ENCODE assay signal across 19 mouse cellular contexts in the genomic region with DNA sequence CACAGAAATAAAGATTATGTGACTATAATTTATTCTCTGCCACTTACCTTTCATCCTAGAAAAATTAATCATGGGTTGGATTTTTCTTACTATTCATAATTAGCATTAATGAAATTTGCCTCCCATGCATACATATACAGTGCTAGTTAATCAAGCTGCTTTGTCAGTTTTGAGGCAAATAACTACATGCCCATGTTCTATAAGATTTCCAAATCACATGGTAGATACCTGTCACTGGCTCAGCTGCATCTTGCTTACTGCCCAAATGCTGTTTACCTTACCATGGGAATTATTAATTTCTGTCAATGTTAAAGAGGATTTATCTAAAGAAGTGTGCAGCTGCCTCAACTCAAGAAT.
DNase-seq lines count a peak whose midpoint lies in the region; ATAC-seq lines count a peak whose summit lies in the region.
"Had no signal": no experiment of that assay in that cellular context is flagged by ENCODE, and none has a peak within 500 bp of the region (broad histone marks: within the 10 kb centered on the region; RNA-seq: fewer than 3 reads in every experiment).

No protein-coding gene starts in this region.

- H3K4me2 ChIP-seq in forebrain, embryonic 14.5 days (ENCODE audit: low read length), result no peak overlapping the region
- H3K4me2 ChIP-seq in midbrain, embryonic 14.5 days (ENCODE audit: low read length), result no peak overlapping the region
- no peak overlapping the region for H3K4me2 ChIP-seq in neural tube, embryonic 12.5 days (replicated peaks)
- no peak overlapping the region for H3K4me2 ChIP-seq in neural tube, embryonic 15.5 days
- H3K4me2 ChIP-seq: embryonic facial prominence, embryonic 12.5 days; heart, embryonic 13.5 days; hindbrain, embryonic 14.5 days had no signal

- H3K4me1 ChIP-seq in forebrain, embryonic 14.5 days (ENCODE audit: control insufficient read depth, insufficient read depth, low read length), result no peaks in the 10 kb centered on the region
- peaks cover 8% of the 10 kb centered on the region for H3K4me1 ChIP-seq in forebrain, embryonic 10.5 days
- no peaks in the 10 kb centered on the region for H3K4me1 ChIP-seq in midbrain, embryonic 14.5 days (ENCODE audit: control insufficient read depth, insufficient read depth, low read length)
- H3K4me1 ChIP-seq in midbrain, embryonic 10.5 days, result peaks cover 6% of the 10 kb centered on the region; the same call in 1 of the 2 replicates
- no peaks in the 10 kb centered on the region for H3K4me1 ChIP-seq in neural tube, embryonic 12.5 days
- H3K4me1 ChIP-seq in neural tube, embryonic 15.5 days, result no peaks in the 10 kb centered on the region
- H3K4me1 ChIP-seq: embryonic facial prominence, embryonic 12.5 days; heart, embryonic 13.5 days had no signal

- ATAC-seq in forebrain, embryonic 14.5 days, result 0 out of 2 replicates have a peak, but pooled peaks have one; percentile 12
- ATAC-seq in midbrain, embryonic 14.5 days (ENCODE audit: low FRiP score, low TSS enrichment), result no peak; the same call in 1 of the 2 replicates
- ATAC-seq in neural tube, embryonic 12.5 days (ENCODE audit: low FRiP score, low read depth), result peak; percentile 70; the same call in 1 of the 2 replicates
- no peak for ATAC-seq in neural tube, embryonic 15.5 days (ENCODE audit: low FRiP score)
- ATAC-seq: activated CD4-positive, CD25-positive, alpha-beta regulatory T cell, adult 4 months; Patski had no signal

- H3K27ac ChIP-seq in forebrain, embryonic 14.5 days (ENCODE audit: low read depth, low read length), result no peak overlapping the region
- H3K27ac ChIP-seq in forebrain, embryonic 10.5 days, result no peak overlapping the region
- H3K27ac ChIP-seq in midbrain, embryonic 14.5 days (replicated peaks; ENCODE audit: low read depth, low read length), result no peak overlapping the region
- no peak overlapping the region for H3K27ac ChIP-seq in midbrain, embryonic 10.5 days (replicated peaks)
- H3K27ac ChIP-seq in neural tube, embryonic 12.5 days, result no peak overlapping the region
- no peak overlapping the region for H3K27ac ChIP-seq in neural tube, embryonic 15.5 days (replicated peaks)
- H3K27ac ChIP-seq: embryonic facial prominence, embryonic 12.5 days; heart, embryonic 13.5 days; hindbrain, embryonic 14.5 days had no signal

- no peaks in the 10 kb centered on the region for H3K9me3 ChIP-seq in forebrain, embryonic 14.5 days (replicated peaks; ENCODE audit: control insufficient read depth, low read length)
- H3K9me3 ChIP-seq in forebrain, embryonic 10.5 days, result no peaks in the 10 kb centered on the region
- H3K9me3 ChIP-seq in midbrain, embryonic 14.5 days (ENCODE audit: control insufficient read depth, low read length), result no peaks in the 10 kb centered on the region
- no peaks in the 10 kb centered on the region for H3K9me3 ChIP-seq in midbrain, embryonic 10.5 days (replicated peaks)
- no peaks in the 10 kb centered on the region for H3K9me3 ChIP-seq in neural tube, embryonic 12.5 days
- no peaks in the 10 kb centered on the region for H3K9me3 ChIP-seq in neural tube, embryonic 15.5 days (replicated peaks)
- H3K9me3 ChIP-seq: embryonic facial prominence, embryonic 12.5 days; heart, embryonic 13.5 days had no signal

- H3K36me3 ChIP-seq in forebrain, embryonic 14.5 days (ENCODE audit: control insufficient read depth, insufficient read depth, low read length), result no peaks in the 10 kb centered on the region
- no peaks in the 10 kb centered on the region for H3K36me3 ChIP-seq in forebrain, embryonic 10.5 days (replicated peaks)
- no peaks in the 10 kb centered on the region for H3K36me3 ChIP-seq in midbrain, embryonic 14.5 days (ENCODE audit: control insufficient read depth, insufficient read depth, low read length)
- no peaks in the 10 kb centered on the region for H3K36me3 ChIP-seq in midbrain, embryonic 10.5 days
- H3K36me3 ChIP-seq in neural tube, embryonic 12.5 days, result no peaks in the 10 kb centered on the region
- no peaks in the 10 kb centered on the region for H3K36me3 ChIP-seq in neural tube, embryonic 15.5 days
- H3K36me3 ChIP-seq: embryonic facial prominence, embryonic 12.5 days; heart, embryonic 13.5 days had no signal

- H3K4me3 ChIP-seq in forebrain, embryonic 14.5 days (ENCODE audit: low read depth, low read length), result no peak overlapping the region
- H3K4me3 ChIP-seq in forebrain, embryonic 10.5 days, result no peak overlapping the region
- no peak overlapping the region for H3K4me3 ChIP-seq in midbrain, embryonic 14.5 days (replicated peaks; ENCODE audit: low read depth, low read length)
- no peak overlapping the region for H3K4me3 ChIP-seq in midbrain, embryonic 10.5 days
- H3K4me3 ChIP-seq in neural tube, embryonic 12.5 days, result no peak overlapping the region
- no peak overlapping the region for H3K4me3 ChIP-seq in neural tube, embryonic 15.5 days (replicated peaks)
- H3K4me3 ChIP-seq: embryonic facial prominence, embryonic 12.5 days; heart, embryonic 13.5 days had no signal

- no peak overlapping the region for H3K9ac ChIP-seq in forebrain, embryonic 14.5 days (ENCODE audit: low read length)
- H3K9ac ChIP-seq in midbrain, embryonic 14.5 days (replicated peaks; ENCODE audit: low read length), result no peak overlapping the region
- H3K9ac ChIP-seq in neural tube, embryonic 12.5 days, result no peak overlapping the region
- H3K9ac ChIP-seq in neural tube, embryonic 15.5 days (replicated peaks), result no peak overlapping the region
- H3K9ac ChIP-seq: embryonic facial prominence, embryonic 12.5 days; heart, embryonic 13.5 days; hindbrain, embryonic 14.5 days had no signal

- peak; percentile 2 for DNase-seq in forebrain, embryonic 14.5 days (ENCODE audit: low spot score)
- DNase-seq in forebrain, embryonic 10.5 days (ENCODE audit: extremely low spot score, low spot score), result no peak
- peak; percentile 2 for DNase-seq in midbrain, embryonic 14.5 days
- no peak for DNase-seq in midbrain, embryonic 10.5 days (ENCODE audit: low spot score)
- DNase-seq: adrenal gland, postnatal 14 days; cerebellum, adult 11-12 months; cerebellum, adult 9-10 months; cerebellum, postnatal 25 days; gastrocnemius, postnatal 36 days; heart, adult 11 months; heart, postnatal 36 days had no signal

- H3K27me3 ChIP-seq in forebrain, embryonic 14.5 days (replicated peaks; ENCODE audit: control insufficient read depth, insufficient read depth, low read length), result no peaks in the 10 kb centered on the region
- H3K27me3 ChIP-seq in forebrain, embryonic 10.5 days (ENCODE audit: poor library complexity, severe bottlenecking), result no peaks in the 10 kb centered on the region
- no peaks in the 10 kb centered on the region for H3K27me3 ChIP-seq in midbrain, embryonic 14.5 days (ENCODE audit: control insufficient read depth, insufficient read depth, low read length)
- H3K27me3 ChIP-seq in midbrain, embryonic 10.5 days (ENCODE audit: low read depth, poor library complexity, severe bottlenecking), result no peaks in the 10 kb centered on the region
- no peaks in the 10 kb centered on the region for H3K27me3 ChIP-seq in neural tube, embryonic 12.5 days (replicated peaks)
- H3K27me3 ChIP-seq in neural tube, embryonic 15.5 days (replicated peaks), result no peaks in the 10 kb centered on the region
- H3K27me3 ChIP-seq: CH12.LX; embryonic facial prominence, embryonic 12.5 days; heart, embryonic 13.5 days; Patski had no signal

Comparison
In these comparisons a context has a peak if more than half of its experiments do, and no peak if none do; other contexts are left out.
1. ATAC-seq: peak in forebrain, embryonic 14.5 days (single experiment) and neural tube, embryonic 12.5 days (single experiment); none in midbrain, embryonic 14.5 days (single experiment) and neural tube, embryonic 15.5 days (single experiment).
2. DNase-seq: peak in forebrain, embryonic 14.5 days (single experiment) and midbrain, embryonic 14.5 days (single experiment); none in forebrain, embryonic 10.5 days (single experiment) and midbrain, embryonic 10.5 days (single experiment).